Mouse (Mus musculus): ENCODE data around the gene Arhgap11a. TPM values are rescaled to one million over a fixed set of nuclear protein-coding genes. Genes with fewer than 3 reads are reported as not detected.

The Arhgap11a gene
- total and polyA plus RNA-seq, 3 experiments = 22.4 to 74.0 (median 22.5) TPM

DNA sequence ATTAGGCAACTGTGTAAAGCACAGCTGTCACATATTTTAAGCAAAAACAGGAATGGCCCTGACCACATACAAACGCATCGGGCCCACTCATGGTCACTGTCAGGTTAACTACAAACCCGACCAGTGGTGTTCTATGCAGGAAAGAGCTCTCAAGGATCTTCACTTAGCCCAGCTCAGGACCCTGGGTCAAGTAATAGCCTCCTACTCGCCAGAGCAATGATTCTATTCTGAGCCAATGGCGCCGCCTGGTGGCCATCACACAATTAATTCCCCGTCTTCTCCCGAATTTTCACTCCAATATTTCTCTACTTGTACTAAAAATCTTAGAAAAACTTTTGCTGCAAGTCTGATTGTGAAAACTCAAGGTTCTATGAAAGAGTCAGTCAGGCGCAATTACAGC lies 40.8 kb downstream of the Arhgap11a start:
- dilution Hi-C loops (cut with MboI; ENCODE audit: extremely low pct_ligation_motif_present, extremely low pct_unique_long_range_greater_than_20kb, low sequenced_read_pairs) = no loop called here

DNA sequence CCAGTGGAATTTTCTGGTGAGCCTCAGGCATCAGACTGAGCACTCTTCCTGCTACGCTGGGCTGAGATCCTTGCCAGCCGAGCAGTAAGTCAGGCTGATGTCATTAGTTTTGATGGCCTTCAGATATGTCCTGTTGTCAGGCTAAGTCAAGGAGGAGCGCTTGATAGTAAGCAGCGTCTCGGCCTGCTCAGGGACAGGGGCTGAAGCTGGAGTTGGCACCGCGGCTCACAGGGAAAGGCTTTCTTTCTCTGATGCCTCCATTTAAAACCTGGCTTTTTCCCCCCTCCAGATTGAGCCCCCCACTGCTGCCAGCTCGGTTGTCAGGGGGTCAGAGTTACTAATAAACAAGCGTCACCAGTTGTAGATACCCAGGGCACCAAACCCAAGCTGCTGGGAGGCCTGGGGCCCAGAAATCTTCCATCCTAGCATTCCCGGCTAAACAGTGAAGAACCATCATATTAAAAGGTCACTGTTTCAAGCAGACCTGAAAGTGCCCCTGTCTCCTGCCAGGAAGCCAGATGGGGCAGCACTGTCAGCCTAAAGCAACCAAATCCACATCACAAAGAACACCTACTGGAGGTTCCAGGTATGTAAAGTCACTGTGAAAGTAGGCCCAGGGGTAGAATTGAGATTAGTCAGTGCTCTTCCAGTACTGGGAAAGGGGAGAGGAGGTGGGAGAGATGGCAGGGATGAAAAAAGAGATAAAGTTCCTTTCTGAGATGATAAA lies 41.4 kb downstream of the Arhgap11a start:
- Histone ChIP-seq H3K9ac (ENCODE audit: insufficient read depth, low read depth) (no peak overlapping the region), H3K4me3 (replicated peaks in 1 of 3; ENCODE audit: low read depth in 2 of 3, low read length in 2 of 3, poor library complexity in 1 of 3) (no peak overlapping the region), H3K4me2 (ENCODE audit: insufficient read depth, low read depth, poor library complexity, severe bottlenecking) (no peak overlapping the region), H3K27ac (ENCODE audit: insufficient read depth, low read depth) (no peak overlapping the region), H3K4me1 (ENCODE audit: control insufficient read depth in 1 of 2, insufficient read depth in 2 of 2) (no peaks in the 10 kb centered on the region), H3K9me3 (replicated peaks; ENCODE audit: low read length) (no peaks in the 10 kb centered on the region), H3K27me3 (replicated peaks) (no peaks in the 10 kb centered on the region), H3K36me3 (replicated peaks in 1 of 2; ENCODE audit: control insufficient read depth in 1 of 2, insufficient read depth in 1 of 2, low read length in 1 of 2) (no peaks in the 10 kb centered on the region), H3K79me2 (replicated peaks; ENCODE audit: control insufficient read depth, extremely low read depth, insufficient read depth, poor library complexity, severe bottlenecking) (no peaks in the 10 kb centered on the region)
- dilution Hi-C loops (cut with MboI; ENCODE audit: extremely low pct_ligation_motif_present, extremely low pct_unique_long_range_greater_than_20kb, low sequenced_read_pairs) = no loop called here
- in situ Hi-C loops (cut with MboI; ENCODE audit: low pct_ligation_motif_present, low pct_unique_long_range_greater_than_20kb, low sequenced_read_pairs) = loop anchor here (25.0 kb wide), 1 partner anchor 320 kb away; no protein-coding TSS in a partner anchor
- TF ChIP-seq GABPA (IDR thresholded peaks at IDR 0.05; ENCODE audit: insufficient replicate concordance, low read depth, low read length) = no peak
- no peak for TF ChIP-seq EP300 (IDR thresholded peaks at IDR 0.05; ENCODE audit: low read length)
- TF ChIP-seq MEF2A (IDR thresholded peaks at IDR 0.05; ENCODE audit: borderline replicate concordance, low read depth, low read length) = no peak
- no peak for TF ChIP-seq ELF1 (IDR thresholded peaks at IDR 0.05; ENCODE audit: low read depth, low read length)
- no peak for TF ChIP-seq CHD1 (IDR thresholded peaks at IDR 0.05; ENCODE audit: low read depth, low read length)
- TF ChIP-seq MXI1 (IDR thresholded peaks at IDR 0.05; ENCODE audit: low read depth, low read length) = no peak
- TF ChIP-seq IRF4 (IDR thresholded peaks at IDR 0.05; ENCODE audit: low read depth, low read length) = no peak
- no peak for TF ChIP-seq E2F4 (IDR thresholded peaks at IDR 0.05; ENCODE audit: insufficient replicate concordance, low read depth, low read length)
- no peak for TF ChIP-seq ZKSCAN1 (IDR thresholded peaks at IDR 0.05; ENCODE audit: borderline replicate concordance, low read depth, low read length)
- TF ChIP-seq TBP (conservative IDR thresholded peaks at IDR 0.05; ENCODE audit: low read depth, low read length) = no peak
- TF ChIP-seq UBTF (IDR thresholded peaks at IDR 0.05; ENCODE audit: low read depth, low read length) = no peak
- no peak for TF ChIP-seq TCF12 (IDR thresholded peaks at IDR 0.05; ENCODE audit: low read depth, low read length)
- no peak for TF ChIP-seq HCFC1 (IDR thresholded peaks at IDR 0.05; ENCODE audit: low read depth, low read length)
- no peak for TF ChIP-seq NELFE (IDR thresholded peaks at IDR 0.05; ENCODE audit: low read depth, low read length)
- DNase-seq (ENCODE audit: extremely low read depth) = no peak

More for the DNA sequence above, 40.8 kb downstream of the Arhgap11a start:
- H3K79me2 ChIP-seq (replicated peaks; ENCODE audit: control insufficient read depth, extremely low read depth, insufficient read depth, poor library complexity, severe bottlenecking) = no peaks in the 10 kb centered on the region
- H3K9ac ChIP-seq (ENCODE audit: insufficient read depth, low read depth) = no peak overlapping the region
- H3K9me3 ChIP-seq (replicated peaks; ENCODE audit: low read length) = no peaks in the 10 kb centered on the region
- H3K4me3 ChIP-seq (replicated peaks in 1 of 3; ENCODE audit: low read depth in 2 of 3, low read length in 2 of 3, poor library complexity in 1 of 3) = no peak overlapping the region
- no peak overlapping the region for H3K27ac ChIP-seq (ENCODE audit: insufficient read depth, low read depth)
- H3K27me3 ChIP-seq (replicated peaks) = no peaks in the 10 kb centered on the region
- no peaks in the 10 kb centered on the region for H3K4me1 ChIP-seq (ENCODE audit: control insufficient read depth in 1 of 2, insufficient read depth in 2 of 2)
- H3K4me2 ChIP-seq (ENCODE audit: insufficient read depth, low read depth, poor library complexity, severe bottlenecking) = no peak overlapping the region
- no peak for TF ChIP-seq NRF1 (IDR thresholded peaks at IDR 0.05; ENCODE audit: low read depth, low read length)
- TF ChIP-seq MXI1 (IDR thresholded peaks at IDR 0.05; ENCODE audit: low read depth, low read length) = no peak
- peak; percentile 77 for TF ChIP-seq SMC3 (IDR thresholded peaks at IDR 0.05; ENCODE audit: low read depth, low read length)
- TF ChIP-seq ZC3H11A (IDR thresholded peaks at IDR 0.05; ENCODE audit: low read depth, low read length) = peak; percentile 38
- TF ChIP-seq ZKSCAN1 (IDR thresholded peaks at IDR 0.05; ENCODE audit: borderline replicate concordance, low read depth, low read length) = no peak
- no peak for TF ChIP-seq IRF4 (IDR thresholded peaks at IDR 0.05; ENCODE audit: low read depth, low read length)
- no peak for TF ChIP-seq MYC (IDR thresholded peaks at IDR 0.05; ENCODE audit: low read depth, low read length)
- no peak for TF ChIP-seq JUND (conservative IDR thresholded peaks at IDR 0.05; ENCODE audit: low read depth, low read length)
- no peak for TF ChIP-seq NELFE (IDR thresholded peaks at IDR 0.05; ENCODE audit: low read depth, low read length)
- TF ChIP-seq ELF1 (IDR thresholded peaks at IDR 0.05; ENCODE audit: low read depth, low read length) = no peak
- TF ChIP-seq UBTF (IDR thresholded peaks at IDR 0.05; ENCODE audit: low read depth, low read length) = no peak
- no peak for TF ChIP-seq MAZ (IDR thresholded peaks at IDR 0.05; ENCODE audit: low read depth, low read length)
- TF ChIP-seq RCOR1 (conservative IDR thresholded peaks at IDR 0.05; ENCODE audit: low read depth, low read length) = no peak
- TF ChIP-seq POLR2AphosphoS2 (IDR thresholded peaks at IDR 0.05; ENCODE audit: low read depth, low read length) = no peak
- TF ChIP-seq RAD21 (IDR thresholded peaks at IDR 0.05; ENCODE audit: low read depth, low read length) = peak; percentile 90
- no peak for TF ChIP-seq USF2 (conservative IDR thresholded peaks at IDR 0.05; ENCODE audit: low read depth, low read length)
- no peak for TF ChIP-seq GABPA (IDR thresholded peaks at IDR 0.05; ENCODE audit: insufficient replicate concordance, low read depth, low read length)
- peak; percentile 76 to 89 for TF ChIP-seq CTCF (conservative IDR thresholded peaks at IDR 0.05 in 1 of 2, IDR thresholded peaks at IDR 0.05 in 1 of 2; ENCODE audit: low read depth in 2 of 2, low read length in 2 of 2)
- TF ChIP-seq MEF2A (IDR thresholded peaks at IDR 0.05; ENCODE audit: borderline replicate concordance, low read depth, low read length) = no peak
- TF ChIP-seq ZNF384 (IDR thresholded peaks at IDR 0.05; ENCODE audit: low read depth, low read length) = 0 out of 2 replicates have a peak, but pooled peaks have one; percentile 29
- DNase-seq (ENCODE audit: extremely low read depth) = peak; percentile 57
- H3K36me3 ChIP-seq (replicated peaks in 1 of 2; ENCODE audit: control insufficient read depth in 1 of 2, insufficient read depth in 1 of 2, low read length in 1 of 2) = no peaks in the 10 kb centered on the region
- in situ Hi-C loops (cut with MboI; ENCODE audit: low pct_ligation_motif_present, low pct_unique_long_range_greater_than_20kb, low sequenced_read_pairs) = loop anchor here (25.0 kb wide), 1 partner anchor 320 kb away; no protein-coding TSS in a partner anchor
